Mouse (Mus musculus) kidney, adult 8-10 months (tissue): ENCODE data around the gene Kpna6.

ENCODE experiments used
- DNase-seq, 2 experiments: peaks; one replicate each; pipeline ENCODE4 v3.0.0; 2022

Gene Kpna6

DNA sequence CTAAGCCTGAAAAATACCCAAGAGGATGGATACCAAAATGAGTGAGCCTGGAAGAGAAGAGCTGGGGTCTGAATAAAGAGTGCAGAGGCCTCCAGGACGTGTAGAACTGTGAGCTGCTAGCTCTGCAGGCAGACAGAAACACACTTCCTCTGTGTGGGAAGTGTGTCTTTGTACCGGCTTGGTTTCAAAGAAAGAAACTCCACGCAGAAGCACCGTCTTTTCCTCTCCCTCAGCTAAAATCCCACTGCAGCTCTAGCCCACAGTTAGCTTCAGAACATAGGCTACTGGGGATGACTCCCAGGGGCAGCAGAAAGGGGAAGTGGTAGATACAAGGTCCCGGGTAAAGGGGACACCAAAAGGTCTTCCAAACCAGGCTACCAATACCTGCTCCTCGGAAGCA lies 27.4 kb downstream of the Kpna6 start:
- no peak for DNase-seq

GRCm38 (mm10) chr4:129641756-129642155 lies 30.8 kb downstream of the Kpna6 start:
- no peak for DNase-seq

DNA sequence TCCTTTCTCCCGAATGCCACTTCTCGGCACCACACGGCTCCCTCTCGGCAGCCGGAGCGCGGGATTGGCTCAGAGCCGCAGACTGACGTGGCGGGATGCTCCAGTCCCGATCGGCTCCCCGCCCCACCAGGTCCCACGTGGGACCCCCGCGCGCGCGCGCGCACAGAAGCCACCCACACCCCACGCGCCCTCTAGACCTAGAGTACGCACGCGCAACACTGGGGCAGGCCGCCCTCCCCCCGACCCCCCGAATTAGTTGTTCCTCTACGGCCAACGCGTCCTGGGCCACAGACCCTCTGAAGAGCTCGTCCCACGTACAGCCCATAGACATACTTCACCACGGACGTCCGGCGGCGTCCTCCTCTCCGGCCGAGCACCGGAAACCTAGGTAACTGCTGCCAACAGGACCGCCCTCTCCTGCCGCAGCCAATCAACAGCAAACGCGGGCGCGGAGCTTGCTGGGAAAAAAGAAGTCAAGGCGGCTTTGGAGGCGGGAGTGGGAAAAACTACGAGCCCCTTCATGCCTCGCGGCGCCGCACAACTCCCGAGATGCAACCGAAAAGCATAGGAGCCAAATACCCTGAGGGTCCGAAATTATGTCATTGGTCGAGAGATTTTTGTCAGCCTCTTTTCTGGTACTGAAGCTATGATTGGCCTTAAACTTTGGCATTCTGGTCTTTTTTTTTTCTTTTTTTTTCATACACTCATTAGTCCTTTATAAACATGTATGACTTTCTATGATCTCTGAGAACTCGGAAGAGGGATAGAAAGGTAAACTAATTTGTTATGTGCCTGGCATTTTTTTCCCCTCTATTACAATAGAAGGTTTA lies 31.7 kb downstream of the Kpna6 start, which contains the start of gene Txlna:
TSS of gene Txlna (minus strand) at position 428 of the 830 bp plus-strand sequence.
- peak; percentile 97 for DNase-seq

DNA sequence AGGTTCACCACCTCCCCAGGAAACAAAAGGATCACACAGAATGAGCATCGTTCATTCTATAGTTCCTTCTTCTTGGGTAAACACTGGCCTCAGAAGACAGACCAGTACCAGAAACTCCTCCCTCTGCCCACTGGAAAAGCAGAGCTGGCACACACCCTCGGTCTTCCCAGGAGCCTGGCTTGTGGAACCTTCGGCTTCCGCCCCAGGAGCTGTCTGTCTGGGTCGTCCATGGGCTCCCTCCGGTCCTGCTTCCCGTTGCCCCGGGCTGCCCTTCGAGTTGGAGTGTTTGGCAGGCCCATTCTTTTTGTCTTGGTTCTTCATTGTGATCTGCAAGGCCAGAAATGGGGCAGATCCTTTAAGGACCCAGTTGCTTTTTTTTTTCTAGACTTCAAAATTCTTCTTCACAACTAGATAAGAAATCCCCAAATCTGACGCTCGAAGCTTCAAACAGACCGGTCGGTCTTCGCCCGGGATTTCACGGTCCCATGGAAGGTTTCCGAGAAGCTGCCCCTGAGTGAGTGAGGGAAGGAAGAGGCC lies 32.4 kb downstream of the Kpna6 start:
- DNase-seq: peak in 1 of 2 experiments; percentile 48

- no peak for DNase-seq
Measured at GRCm38 (mm10) chr4:129639221-129639620, 33.3 kb downstream of the Kpna6 start.

- DNase-seq: no peak
Measured at GRCm38 (mm10) chr4:129633852-129634251, 38.7 kb downstream of the Kpna6 start.

- DNase-seq: no peak
Measured at GRCm38 (mm10) chr4:129631867-129632266, 40.7 kb downstream of the Kpna6 start.

- DNase-seq: peak in 1 of 2 experiments; percentile 49
Measured at GRCm38 (mm10) chr4:129630944-129631343, 41.6 kb downstream of the Kpna6 start.

DNA sequence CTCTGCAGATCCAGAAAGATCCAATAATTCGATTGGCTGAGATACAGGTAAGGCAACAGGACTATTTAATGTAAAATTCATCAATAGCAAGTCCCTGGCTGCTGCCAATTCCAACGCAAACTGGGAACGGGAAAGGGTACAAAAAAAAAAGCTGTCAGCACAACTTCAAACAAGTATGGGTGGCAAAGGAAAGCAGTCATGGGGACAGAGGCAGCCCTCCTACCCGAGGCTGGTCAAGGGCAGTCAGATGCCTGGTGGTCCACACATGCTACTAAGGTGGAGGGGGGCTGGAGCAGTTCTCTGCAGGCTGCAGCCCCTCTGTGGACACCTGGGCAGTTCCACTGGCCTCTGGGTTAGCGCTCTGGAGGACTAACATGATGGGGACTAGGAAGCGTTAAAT lies 46.5 kb downstream of the Kpna6 start:
- DNase-seq: no peak

DNA sequence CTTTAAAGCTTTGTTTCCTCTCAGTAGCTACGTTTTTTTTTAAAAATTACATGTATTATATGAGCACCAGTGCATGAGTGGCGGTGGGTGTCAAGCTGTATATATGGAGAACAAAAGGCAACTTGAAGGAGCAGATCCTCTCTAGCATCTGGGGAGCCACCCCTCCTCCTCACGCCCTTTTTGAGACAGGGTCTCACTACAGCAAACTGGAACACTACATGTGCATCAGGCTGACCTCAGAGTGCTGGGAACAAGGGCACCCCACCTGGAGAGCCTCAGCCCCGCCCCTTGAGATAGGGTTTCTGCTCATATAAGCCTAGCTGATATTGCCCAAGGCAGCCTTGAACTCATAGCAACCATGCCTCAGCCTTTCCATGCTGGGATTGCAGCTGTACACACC lies 47.1 kb downstream of the Kpna6 start:
- DNase-seq: no peak

DNA sequence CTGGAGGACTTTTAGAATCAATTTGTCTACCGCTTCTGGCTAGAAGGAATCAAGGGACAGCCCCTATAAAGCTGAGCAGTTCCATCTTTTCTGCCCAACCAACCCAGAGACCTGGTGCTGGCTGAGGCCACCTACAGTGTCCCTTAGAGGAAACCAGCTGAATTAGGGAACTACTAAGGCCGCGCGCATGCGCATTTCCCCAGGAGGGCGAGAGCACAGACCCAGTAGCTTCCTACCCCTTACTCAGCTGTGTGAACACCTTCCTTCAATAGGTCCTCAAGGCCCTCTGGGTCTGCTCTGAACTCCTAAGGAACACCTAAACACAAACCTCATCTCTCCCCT lies 47.6 kb downstream of the Kpna6 start:
- DNase-seq: peak in 1 of 2 experiments; percentile 48

DNA sequence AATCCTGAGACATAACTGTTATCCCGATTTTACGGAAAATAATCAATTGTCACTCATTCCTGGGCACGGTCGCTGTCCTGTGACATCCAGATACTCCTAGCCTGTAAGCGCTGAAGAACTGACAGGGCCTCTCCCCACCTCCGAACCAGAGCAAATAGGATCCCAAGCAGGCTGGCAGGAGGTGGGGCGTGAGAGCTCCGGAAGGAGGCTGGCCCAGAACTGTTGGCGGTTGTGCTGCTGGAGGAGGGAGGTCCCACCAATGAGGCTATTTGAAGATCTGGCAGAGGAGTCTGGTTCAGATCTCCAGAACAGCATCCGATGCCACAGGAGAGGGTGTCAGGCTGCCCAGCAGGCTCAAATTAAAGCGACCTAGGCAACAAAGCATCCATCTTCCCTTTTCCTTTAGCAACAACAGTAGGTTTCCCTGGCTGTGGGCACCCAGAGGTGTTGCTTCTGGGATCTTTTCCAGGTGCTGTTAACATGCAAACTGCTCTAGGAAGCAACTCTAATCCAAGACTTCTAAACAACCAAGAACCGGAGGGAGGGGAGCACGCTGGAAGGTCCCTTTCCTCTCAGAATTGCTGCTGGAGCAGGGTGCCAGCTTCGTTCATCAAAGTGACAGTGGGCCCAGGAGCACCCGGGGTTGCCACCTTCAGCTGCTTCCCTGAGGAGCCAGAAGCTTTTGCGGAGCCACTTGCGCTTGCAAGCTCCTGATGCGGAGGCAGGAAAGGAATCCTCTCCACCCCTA lies 48.1 kb downstream of the Kpna6 start:
- peak; percentile 86 to 89 for DNase-seq

DNA sequence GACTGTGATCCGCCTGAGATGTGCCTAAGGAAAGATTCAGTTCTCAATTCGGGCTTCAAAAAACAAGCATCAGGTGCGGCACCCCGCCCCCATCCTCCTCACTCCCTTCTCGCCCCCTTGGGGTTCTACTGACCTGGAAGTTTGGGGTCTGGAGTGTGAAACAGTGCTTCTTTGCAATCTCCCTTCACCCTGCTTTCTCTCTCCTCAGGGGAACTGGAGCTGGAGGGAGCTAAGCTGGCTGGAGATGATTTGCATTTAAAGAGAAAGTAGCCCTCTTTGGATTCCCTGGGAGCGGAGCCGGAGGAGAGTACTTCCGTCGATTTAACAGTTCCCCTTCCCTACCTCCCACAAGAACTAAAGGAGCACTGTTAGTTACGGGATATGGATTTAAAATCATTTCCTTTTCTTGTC lies 48.9 kb downstream of the Kpna6 start, which contains the start of gene Ccdc28b:
TSS of gene Ccdc28b (minus strand) at position 267 of the 411 bp plus-strand sequence.
- peak in 1 of 2 experiments; percentile 59 for DNase-seq

DNA sequence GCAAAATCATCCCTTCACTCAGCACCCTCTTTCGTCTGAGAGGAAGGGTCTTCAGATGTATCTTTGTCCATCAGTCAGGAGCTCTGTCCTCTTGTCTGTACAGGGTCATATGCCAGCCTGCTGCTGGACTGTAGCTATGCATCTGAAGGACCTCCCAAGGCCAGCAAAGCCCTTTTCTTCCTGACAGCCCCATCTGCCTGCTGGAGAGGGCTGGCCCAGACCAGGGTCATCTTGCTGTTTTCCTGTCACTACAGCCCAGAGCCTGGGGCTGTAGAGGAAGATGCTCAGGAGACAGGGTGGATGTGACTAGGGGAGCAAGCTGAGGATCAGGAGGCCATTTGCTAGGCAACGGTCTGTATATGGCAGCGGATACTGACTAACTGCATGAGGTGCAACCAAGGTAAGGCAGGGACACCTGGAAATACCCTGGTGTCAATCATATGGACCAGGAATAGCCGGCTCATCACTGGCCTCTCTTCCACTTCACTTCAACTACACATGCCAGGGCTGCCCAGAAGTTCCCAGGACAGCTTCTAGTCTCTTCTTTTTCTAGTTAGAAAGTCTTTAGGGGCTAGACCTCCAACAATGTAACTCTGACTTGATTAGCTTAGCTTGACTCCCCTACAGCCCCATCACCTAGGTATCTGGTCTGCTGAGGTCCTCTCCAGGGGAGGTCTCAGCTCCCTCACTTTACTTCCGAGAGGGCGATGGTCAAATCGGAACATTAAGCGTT lies 49.6 kb downstream of the Kpna6 start:
- no peak for DNase-seq

- DNase-seq: no peak
Measured at GRCm38 (mm10) chr4:129622120-129622802, 50.3 kb downstream of the Kpna6 start.

- DNase-seq: peak; percentile 45 to 63
Measured at GRCm38 (mm10) chr4:129621283-129621841, 51.2 kb downstream of the Kpna6 start.

GRCm38 (mm10) chr4:129620419-129621282 lies 51.9 kb downstream of the Kpna6 start:
- DNase-seq: no peak

- DNase-seq: peak; percentile 94 to 95
Measured at GRCm38 (mm10) chr4:129618786-129619691, 53.5 kb downstream of the Kpna6 start, which contains the start of gene Iqcc. Iqcc (minus strand) TSS chr4:129619099.

GRCm38 (mm10) chr4:129618031-129618430 lies 54.5 kb downstream of the Kpna6 start:
- DNase-seq: no peak
